9 mouse cellular contexts compared by ENCODE assay signal in genomic region chr1:20801682-20802390, GRCm38 (mm10). TPM values are rescaled to one million over a fixed set of nuclear protein-coding genes. Genes with fewer than 3 reads are reported as not detected.
DNase-seq lines count a peak whose midpoint lies in the region; ATAC-seq and TF ChIP-seq lines count a peak whose summit lies in the region.
"Had no signal": no experiment of that assay in that cellular context is flagged by ENCODE, and none has a peak within 500 bp of the region (broad histone marks: within the 10 kb centered on the region; RNA-seq: fewer than 3 reads in every experiment).

No protein-coding gene starts in this region.

- intact Hi-C loops in left cerebral cortex, postnatal 36 days (cut with DNase I): loop anchor here (1.0 to 2.0 kb wide), 2 partner anchors 103 to 189 kb away; no protein-coding TSS in a partner anchor

- no peak overlapping the region for H3K4me3 ChIP-seq in lung, embryonic 14.5 days (ENCODE audit: low read depth, low read length)
- H3K4me3 ChIP-seq in hindbrain, embryonic 14.5 days (replicated peaks; ENCODE audit: low read length): no peak overlapping the region
- H3K4me3 ChIP-seq in stomach, embryonic 14.5 days (ENCODE audit: low read depth, low read length): no peak overlapping the region
- H3K4me3 ChIP-seq: limb, embryonic 15.5 days had no signal

- ATAC-seq in lung, embryonic 14.5 days (ENCODE audit: insufficient read depth): peak; percentile 18; the same call in 1 of the 2 replicates
- peak; percentile 86 for ATAC-seq in hindbrain, embryonic 14.5 days (ENCODE audit: low FRiP score)
- ATAC-seq in stomach, embryonic 14.5 days (ENCODE audit: insufficient number of reproducible peaks, insufficient read depth, low FRiP score, low read depth): 0 out of 2 replicates have a peak, but pooled peaks have one; percentile 39

- no peaks in the 10 kb centered on the region for H3K27me3 ChIP-seq in lung, embryonic 14.5 days (ENCODE audit: insufficient read depth, low read length)
- H3K27me3 ChIP-seq in hindbrain, embryonic 14.5 days (ENCODE audit: control insufficient read depth, insufficient read depth, low read length): no peaks in the 10 kb centered on the region
- H3K27me3 ChIP-seq in stomach, embryonic 14.5 days (ENCODE audit: control insufficient read depth, insufficient read depth, low read length): no peaks in the 10 kb centered on the region
- H3K27me3 ChIP-seq: limb, embryonic 15.5 days had no signal

- TF ChIP-seq CTCF in lung, embryonic 14.5 days (IDR thresholded peaks at IDR 0.05; ENCODE audit: low read depth): peak; percentile 55

- peaks cover 77% of the 10 kb centered on the region for H3K36me3 ChIP-seq in lung, embryonic 14.5 days (ENCODE audit: insufficient read depth)
- peaks cover 6% of the 10 kb centered on the region for H3K36me3 ChIP-seq in hindbrain, embryonic 14.5 days (replicated peaks; ENCODE audit: control insufficient read depth, insufficient read depth)
- peaks cover 50% of the 10 kb centered on the region for H3K36me3 ChIP-seq in stomach, embryonic 14.5 days (ENCODE audit: control insufficient read depth, insufficient read depth, low read length)

- H3K9me3 ChIP-seq in lung, embryonic 14.5 days (ENCODE audit: low read depth, low read length): no peaks in the 10 kb centered on the region
- H3K9me3 ChIP-seq in hindbrain, embryonic 14.5 days (ENCODE audit: control insufficient read depth, low read length): no peaks in the 10 kb centered on the region
- H3K9me3 ChIP-seq in stomach, embryonic 14.5 days (ENCODE audit: control insufficient read depth, low read depth, low read length): no peaks in the 10 kb centered on the region
- H3K9me3 ChIP-seq: limb, embryonic 15.5 days had no signal

- DNase-seq in lung, embryonic 14.5 days: peak; percentile 70
- no peak for DNase-seq in lung, adult 18-20 months
- peak; percentile 19 for DNase-seq in cerebellum, adult 9-10 months
- DNase-seq in hindbrain, embryonic 14.5 days (ENCODE audit: low spot score): peak; percentile 86
- peak; percentile 17 to 31 for DNase-seq in left cerebral cortex, postnatal 36 days (ENCODE audit: low spot score in 2 of 2)
- DNase-seq in ovary, adult 18-20 months (ENCODE audit: low spot score): no peak

- H3K4me1 ChIP-seq in lung, embryonic 14.5 days (ENCODE audit: insufficient read depth): no peaks in the 10 kb centered on the region
- H3K4me1 ChIP-seq in hindbrain, embryonic 14.5 days (replicated peaks; ENCODE audit: control insufficient read depth, insufficient read depth, low read length): no peaks in the 10 kb centered on the region
- H3K4me1 ChIP-seq in stomach, embryonic 14.5 days (ENCODE audit: control insufficient read depth, insufficient read depth, low read length): no peaks in the 10 kb centered on the region
- H3K4me1 ChIP-seq: limb, embryonic 15.5 days had no signal

- WGBS in lung, embryonic 14.5 days: 80% methylated on average over 8 of the region's 8 CpGs
- 77% methylated on average over 8 of the region's 8 CpGs for WGBS in hindbrain, embryonic 14.5 days
- WGBS in stomach, embryonic 14.5 days: 74% methylated on average over 8 of the region's 8 CpGs

- H3K9ac ChIP-seq in lung, embryonic 14.5 days: no peak overlapping the region
- peak overlapping the region; percentile 54 for H3K9ac ChIP-seq in hindbrain, embryonic 14.5 days
- H3K9ac ChIP-seq in stomach, embryonic 14.5 days (replicated peaks; ENCODE audit: low read depth, low read length): no peak overlapping the region
- H3K9ac ChIP-seq: limb, embryonic 15.5 days had no signal

- no peak overlapping the region for H3K27ac ChIP-seq in lung, embryonic 14.5 days (ENCODE audit: low read depth)
- 0 out of 2 replicates have a peak overlapping the region, but pooled peaks have one; percentile 44 for H3K27ac ChIP-seq in hindbrain, embryonic 14.5 days
- H3K27ac ChIP-seq in stomach, embryonic 14.5 days (ENCODE audit: low read length): no peak overlapping the region
- H3K27ac ChIP-seq: limb, embryonic 15.5 days had no signal

- H3K4me2 ChIP-seq in lung, embryonic 14.5 days: no peak overlapping the region
- H3K4me2 ChIP-seq in hindbrain, embryonic 14.5 days (replicated peaks): no peak overlapping the region
- H3K4me2 ChIP-seq in stomach, embryonic 14.5 days (replicated peaks; ENCODE audit: low read depth, low read length): no peak overlapping the region
- H3K4me2 ChIP-seq: limb, embryonic 15.5 days had no signal

RNA-seq across cellular contexts. Expression of gene Il17f, which starts 11.4 kb away (rescaled TPM):
- polyA plus RNA-seq in lung, embryonic 14.5 days (2014; fragmentation: Nextera tagmentation; extraction: Ambion mirVana): not detected in 2 replicates
- not detected in 2 replicates for polyA plus RNA-seq in hindbrain, embryonic 14.5 days (2014; fragmentation: Nextera tagmentation; extraction: Ambion mirVana)
- total RNA-seq in left cerebral cortex, postnatal 36 days (2021): under 1 TPM in 1 of 2 experiments, not detected in 1; 0.43 TPM
- not detected in 2 replicates for polyA plus RNA-seq in stomach, embryonic 14.5 days (2014; fragmentation: Nextera tagmentation; extraction: Ambion mirVana)
- polyA plus RNA-seq: stomach, embryonic 16.5 days had no signal

RNA-seq across cellular contexts. Expression of gene Mcm3, which starts 18.3 kb away (rescaled TPM):
- 206 and 207 TPM in 2 replicates for polyA plus RNA-seq in lung, embryonic 14.5 days (2014; fragmentation: Nextera tagmentation; extraction: Ambion mirVana)
- polyA plus RNA-seq in hindbrain, embryonic 14.5 days (2014; fragmentation: Nextera tagmentation; extraction: Ambion mirVana): 20.4 and 23.8 TPM in 2 replicates
- total RNA-seq in left cerebral cortex, postnatal 36 days (2021): 1 to 10 TPM; 1.9 to 3.3 TPM
- polyA plus RNA-seq in stomach, embryonic 14.5 days (2014; fragmentation: Nextera tagmentation; extraction: Ambion mirVana): 140 TPM in 2 replicates

Comparison
In these comparisons a context has a peak if more than half of its experiments do, and no peak if none do; other contexts are left out.
1. DNase-seq: peak in lung, embryonic 14.5 days (single experiment), cerebellum, adult 9-10 months (single experiment), hindbrain, embryonic 14.5 days (single experiment) and left cerebral cortex, postnatal 36 days (2 of 2); none in lung, adult 18-20 months (0 of 2) and ovary, adult 18-20 months (single experiment).
2. ATAC-seq: peak in every context shown above with its lines; median percentile 86 in hindbrain, embryonic 14.5 days; 39 in stomach, embryonic 14.5 days; 18 in lung, embryonic 14.5 days.